Mouse (Mus musculus) left cerebral cortex, adult 2 months (tissue): Measurements from ENCODE around the gene Tm6sf1. TPM values are rescaled to one million over a fixed set of nuclear protein-coding genes. Genes with fewer than 3 reads are reported as not detected.

Experiments
- DNase-seq, 2 experiments: peaks; one replicate each; pipeline ENCODE4 v3.0.0; 2021 to 2022; ENCODE audit warnings: low spot score in 2 of 2, mixed read lengths in 1 of 2; ENCODE audit errors: extremely low spot score in 1 of 2
- H3K27ac ChIP-seq: fragments of 200-600 bp; 2 replicates; pipeline ENCODE4 v1.8.1; 2022
- H3K4me3 ChIP-seq: fragments of 200-600 bp; 2 replicates; pipeline ENCODE4 v1.8.1; 2022
- CTCF ChIP-seq: fragments of 200-600 bp; IDR thresholded peaks from 2 replicates; pipeline ENCODE4 v1.8.1; 2022; ENCODE audit warnings: antibody characterized with exemption, mild to moderate bottlenecking, moderate library complexity
- intact Hi-C: fragments of 180-260 bp; cut with DNase I; formaldehyde crosslinking; loops from one replicate; pipeline ENCODE4 v1.15.1; 2025
- total RNA-seq, 2 experiments: library from RNA; stranded (reverse); gene quantifications; 2 replicates each; pipeline ENCODE4 v1.2.3; 2021

Tm6sf1 gene
- total RNA-seq, 2 experiments from 2014 or later = 30.9 to 33.7 TPM

DNA sequence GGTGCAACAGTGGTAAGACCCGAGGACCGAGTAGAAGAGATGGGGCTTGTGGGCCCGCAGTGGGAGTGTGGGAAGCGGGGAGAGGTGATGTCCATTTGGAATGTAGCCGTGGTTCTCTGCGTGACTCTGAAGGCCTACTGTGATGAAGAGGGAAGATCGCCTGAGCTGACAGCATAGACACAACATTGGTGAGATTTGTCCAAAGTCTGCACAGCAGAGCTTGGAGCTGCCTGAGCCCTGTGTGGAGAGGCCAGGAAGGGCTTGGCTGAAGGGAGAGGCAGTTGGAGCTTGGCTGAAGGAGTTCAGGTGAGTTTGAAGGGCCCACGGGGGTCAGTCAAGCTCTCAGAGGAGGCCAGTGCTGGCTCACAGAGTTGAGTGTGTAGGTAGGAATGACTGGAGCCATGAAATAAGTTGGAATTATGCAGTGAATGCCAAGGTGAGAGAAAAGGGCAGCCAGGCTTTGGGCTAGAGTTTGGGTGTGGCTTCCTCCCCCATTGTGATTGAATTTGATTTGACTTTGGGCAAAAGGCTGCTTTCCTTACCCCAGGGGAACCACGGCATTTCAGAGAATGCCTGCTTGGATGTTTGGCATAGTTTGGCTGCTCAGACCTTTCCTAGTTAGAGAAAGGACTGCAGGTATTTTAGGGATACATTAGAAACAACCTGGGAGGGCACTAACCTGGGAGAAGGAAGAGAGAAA is 8.6 kb downstream of the Tm6sf1 start:
- DNase-seq = no peak
- intact Hi-C loops = no loop called here
- no peak overlapping the region for H3K27ac ChIP-seq
- H3K4me3 ChIP-seq = no peak overlapping the region
- TF ChIP-seq CTCF = no peak

DNA sequence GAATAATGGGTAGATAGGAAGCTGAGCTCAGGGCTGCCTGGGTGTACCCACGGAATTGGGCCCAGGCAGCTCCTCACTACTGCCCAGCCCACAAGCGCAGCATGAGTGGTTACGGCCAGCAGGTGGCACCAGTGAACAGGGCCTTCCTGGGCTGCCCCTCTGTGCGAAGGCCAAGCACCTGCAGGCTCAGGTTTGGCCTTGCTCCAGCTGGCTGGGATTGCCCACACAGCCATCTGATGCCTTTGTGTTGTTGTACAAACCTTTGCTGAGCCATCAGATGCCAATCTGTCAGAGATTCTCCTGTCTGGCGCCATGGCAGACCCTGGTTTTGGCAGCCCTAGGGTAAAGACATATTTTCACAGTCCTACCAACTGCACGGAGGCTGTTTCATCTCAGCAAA is 9.4 kb downstream of the Tm6sf1 start:
- intact Hi-C loops = loop anchor here (1.0 kb wide), 1 partner anchor 86 kb away; no protein-coding TSS in a partner anchor
- no peak overlapping the region for H3K4me3 ChIP-seq
- H3K27ac ChIP-seq = no peak overlapping the region

DNA sequence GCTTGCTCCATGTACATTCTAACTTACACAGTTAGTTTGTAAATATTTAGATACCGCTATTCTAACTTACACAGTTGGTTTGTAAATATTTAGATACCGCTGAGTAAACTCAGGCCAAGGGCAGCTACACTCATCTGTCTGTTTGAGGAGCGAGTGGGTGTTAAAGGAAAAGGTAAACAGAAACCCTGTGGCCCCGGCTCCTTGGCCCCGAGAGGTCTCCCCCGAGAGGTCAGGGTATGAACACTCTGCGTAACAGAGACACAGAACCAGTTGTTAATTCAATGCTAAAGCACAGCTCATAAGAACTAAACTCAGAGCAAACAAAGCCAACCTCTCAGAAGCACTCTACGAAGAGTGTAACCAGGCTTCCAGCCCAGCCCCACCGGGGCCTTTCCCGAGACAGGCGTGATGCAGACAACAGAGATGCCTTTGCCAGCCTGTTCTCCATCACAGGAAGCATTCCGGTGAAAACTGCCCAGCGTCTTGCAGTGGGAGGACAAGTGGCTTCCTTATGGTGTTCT is 13.8 kb downstream of the Tm6sf1 start:
- no peak for TF ChIP-seq CTCF
- intact Hi-C loops = no loop called here
- no peak overlapping the region for H3K4me3 ChIP-seq
- H3K27ac ChIP-seq = no peak overlapping the region
- DNase-seq = no peak

More for the DNA sequence above, 9.4 kb downstream of the Tm6sf1 start:
- TF ChIP-seq CTCF = peak; percentile 89
- peak; percentile 55 to 70 for DNase-seq

DNA sequence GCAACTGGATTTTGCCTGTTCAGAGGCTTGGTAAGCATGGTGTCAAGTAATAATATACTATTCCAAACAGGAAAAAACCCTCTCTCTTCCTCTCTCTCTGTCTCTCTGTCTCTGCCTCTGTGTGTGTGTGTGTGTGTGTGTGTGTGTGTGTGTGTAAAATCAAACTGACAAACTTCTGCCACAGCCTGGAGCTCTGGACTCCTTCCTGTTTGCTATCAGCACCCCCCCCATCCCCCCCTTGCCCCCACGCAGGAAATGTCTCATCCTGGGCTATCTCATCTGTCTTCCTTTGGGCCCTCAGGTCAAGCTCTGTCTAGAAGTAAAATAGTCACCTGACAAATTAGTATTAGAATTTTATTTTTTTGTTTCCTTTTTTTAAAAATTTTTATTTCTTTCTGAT is 15.0 kb downstream of the Tm6sf1 start:
- DNase-seq = no peak
- TF ChIP-seq CTCF = no peak
- no peak overlapping the region for H3K4me3 ChIP-seq
- intact Hi-C loops = no loop called here
- H3K27ac ChIP-seq = no peak overlapping the region

DNA sequence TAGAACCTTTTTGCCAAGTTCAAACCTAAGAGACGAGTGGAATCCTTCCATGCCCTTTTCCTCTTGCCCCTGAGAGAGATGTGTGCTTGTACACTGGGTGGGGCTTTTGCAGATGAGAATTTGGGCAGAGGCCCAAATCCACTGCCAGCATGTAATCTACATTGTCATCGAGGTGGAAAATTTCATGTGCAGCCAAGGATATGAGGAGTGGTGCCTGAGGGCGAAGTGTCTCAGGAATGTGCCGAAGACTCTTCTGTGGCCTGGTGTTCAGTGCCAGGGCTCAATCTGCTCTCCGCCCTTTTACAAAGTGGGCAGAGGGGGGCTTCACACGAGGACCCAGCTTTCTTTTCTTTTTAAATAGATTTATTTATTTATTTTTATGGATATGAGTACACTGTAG is 15.8 kb downstream of the Tm6sf1 start:
- DNase-seq = no peak
- Histone ChIP-seq H3K27ac (peak overlapping the region; percentile 67; the same call in 1 of the 2 replicates), H3K4me3 (no peak overlapping the region)
- intact Hi-C loops = loop anchor here (5.0 kb wide), 1 partner anchor 58 kb away; the partner anchor contains the start of gene Hdgfl3
- TF ChIP-seq CTCF = no peak

DNA sequence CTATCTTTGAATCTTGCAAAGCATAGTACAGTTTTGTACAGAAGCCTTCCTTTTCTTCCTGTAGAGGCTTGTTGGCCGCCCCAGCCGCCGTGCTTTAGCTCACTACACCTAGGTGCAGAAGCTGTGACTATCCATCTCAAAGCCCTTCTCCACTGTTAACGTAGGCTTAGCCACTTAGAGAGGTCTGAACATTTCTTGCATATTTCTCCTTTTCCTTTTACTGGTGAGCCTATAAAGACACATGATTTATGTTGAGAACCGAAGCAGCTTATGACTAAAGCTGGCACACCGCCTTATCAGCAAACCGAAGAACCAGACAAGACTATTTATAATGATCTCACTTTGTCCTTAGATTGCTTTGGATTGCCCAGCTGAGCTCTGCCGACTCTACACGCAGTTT is 16.6 kb downstream of the Tm6sf1 start:
- peak overlapping the region; percentile 67 for H3K27ac ChIP-seq
- intact Hi-C loops = loop anchor here (5.0 kb wide), 1 partner anchor 57 kb away; the partner anchor contains the start of gene Hdgfl3
- no peak overlapping the region for H3K4me3 ChIP-seq
- no peak for DNase-seq
- no peak for TF ChIP-seq CTCF

DNA sequence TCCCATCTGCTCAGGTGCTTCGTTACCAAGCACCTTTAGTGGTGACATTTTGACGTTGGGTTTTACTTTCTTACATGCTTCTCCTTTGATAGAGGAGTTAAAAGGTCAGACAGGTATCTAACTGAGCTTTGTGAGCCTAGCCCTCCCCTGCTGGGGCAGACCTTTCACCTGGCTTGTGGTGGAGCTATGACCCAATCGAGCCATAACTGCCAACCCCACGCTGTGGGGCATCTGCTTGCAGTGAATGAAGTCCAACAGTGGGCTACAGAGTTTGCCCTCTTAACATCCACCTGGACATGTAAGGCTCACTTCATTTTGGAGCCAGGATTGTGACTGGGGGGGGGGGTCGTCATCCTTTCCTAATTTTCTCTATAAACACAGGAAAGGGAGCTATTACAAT is 21.5 kb downstream of the Tm6sf1 start:
- TF ChIP-seq CTCF = no peak

DNA sequence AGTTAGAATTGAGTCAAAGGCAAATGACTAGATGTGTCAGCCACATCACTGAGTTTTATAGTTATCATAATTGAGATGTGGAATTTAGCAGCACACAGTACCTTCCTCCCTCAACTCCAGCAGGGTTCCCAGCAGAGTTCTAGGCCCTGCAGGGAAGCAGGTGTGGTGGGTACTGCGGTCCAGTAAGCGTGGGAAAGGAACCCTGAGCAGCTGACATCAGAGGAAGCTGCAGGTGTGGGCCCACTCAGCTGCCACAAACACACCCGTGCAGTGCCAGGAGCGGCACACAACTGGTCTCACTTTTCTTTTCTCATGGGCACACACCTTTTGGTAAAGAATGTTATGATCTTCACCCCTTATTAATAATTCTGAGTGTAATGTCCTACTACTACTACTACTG is 22.0 kb downstream of the Tm6sf1 start:
- TF ChIP-seq CTCF = no peak
- no peak overlapping the region for H3K27ac ChIP-seq
- no peak overlapping the region for H3K4me3 ChIP-seq
- DNase-seq = no peak
- intact Hi-C loops = no loop called here

More for the DNA sequence above, 21.5 kb downstream of the Tm6sf1 start:
- Histone ChIP-seq H3K4me3 (no peak overlapping the region), H3K27ac (no peak overlapping the region)
- intact Hi-C loops = no loop called here
- DNase-seq = no peak

DNA sequence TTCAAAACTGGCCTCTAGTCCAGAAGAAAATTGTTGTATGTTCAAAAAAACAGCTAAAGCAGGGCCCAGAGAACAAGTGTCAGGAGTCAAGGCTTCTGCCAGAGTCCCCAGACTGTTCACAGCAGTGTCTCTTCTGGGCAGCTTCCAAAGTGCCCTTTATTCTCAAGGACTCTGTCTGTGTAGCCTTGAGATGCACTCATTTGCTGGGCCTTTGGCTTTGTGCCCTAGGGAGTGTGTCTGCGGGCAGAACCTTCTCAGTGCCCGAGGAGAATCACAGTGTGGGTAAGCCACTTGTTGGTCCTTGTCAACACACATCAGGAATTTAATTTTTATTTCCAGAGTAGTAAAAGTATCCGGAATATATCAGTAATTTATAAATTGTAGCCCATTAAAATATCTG is 22.8 kb downstream of the Tm6sf1 start:
- no peak for DNase-seq
- Histone ChIP-seq H3K4me3 (no peak overlapping the region), H3K27ac (no peak overlapping the region)
- intact Hi-C loops = no loop called here
- no peak for TF ChIP-seq CTCF

DNA sequence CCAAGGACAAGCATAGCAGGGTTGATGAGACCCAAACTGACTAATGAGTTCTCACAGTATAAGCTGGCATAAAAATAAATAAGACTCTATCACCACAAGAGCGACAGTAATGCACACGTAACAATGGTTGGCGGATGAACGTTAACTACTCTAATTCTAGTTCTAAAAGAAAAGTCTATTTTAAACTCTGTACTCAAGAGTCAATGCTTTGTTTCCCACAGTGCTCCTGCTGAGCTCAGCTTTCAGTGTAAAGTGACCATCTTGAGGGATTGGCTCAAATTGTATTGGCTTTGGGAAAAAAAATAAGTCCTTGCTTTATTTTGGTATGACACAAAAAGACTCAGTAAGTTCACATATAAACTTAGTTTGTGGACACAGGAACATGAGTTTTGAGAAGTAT is 26.3 kb downstream of the Tm6sf1 start:
- DNase-seq = no peak
- Histone ChIP-seq H3K4me3 (no peak overlapping the region), H3K27ac (no peak overlapping the region)
- intact Hi-C loops = no loop called here
- no peak for TF ChIP-seq CTCF

DNA sequence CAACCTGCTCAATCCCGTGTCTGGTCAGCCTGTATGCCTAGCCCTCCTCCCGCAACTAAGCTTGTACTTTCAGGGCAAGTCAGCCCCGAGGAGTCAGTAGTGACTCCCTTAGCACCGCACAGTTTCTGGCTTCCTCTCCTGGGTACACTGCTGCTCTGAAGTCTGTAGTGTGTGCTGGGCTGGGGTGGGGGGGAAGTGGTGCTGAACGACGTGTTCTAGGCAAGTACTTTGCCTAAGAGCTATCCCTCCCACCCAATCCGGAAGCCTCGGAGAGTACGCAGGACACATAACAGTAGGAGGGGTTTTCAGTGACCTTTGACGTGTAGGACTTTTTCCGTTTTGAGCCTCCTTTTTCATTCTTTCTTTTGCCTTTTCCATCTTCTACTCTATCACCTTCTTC is 40.6 kb downstream of the Tm6sf1 start:
- TF ChIP-seq CTCF = no peak
- intact Hi-C loops = no loop called here
- H3K4me3 ChIP-seq = no peak overlapping the region
- H3K27ac ChIP-seq = no peak overlapping the region
- DNase-seq = no peak

DNA sequence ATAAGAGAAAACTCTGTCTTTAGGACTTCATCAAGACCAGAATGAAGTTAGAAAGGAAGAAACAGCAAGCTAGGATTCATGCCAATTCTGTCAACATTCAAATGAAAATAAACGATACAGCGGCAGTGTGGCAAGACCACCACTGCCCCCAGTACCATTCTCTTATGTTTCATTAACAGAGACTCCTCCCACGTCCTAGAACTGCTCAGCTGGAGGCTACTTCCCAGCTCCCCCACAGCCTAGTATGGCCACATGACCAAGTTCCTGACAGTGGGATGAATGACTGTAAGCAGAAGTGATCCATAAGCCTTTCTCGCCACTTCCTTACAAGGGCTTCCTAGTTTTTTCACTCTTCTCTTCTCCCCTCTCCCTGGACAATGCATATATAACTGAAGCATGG is 45.3 kb downstream of the Tm6sf1 start:
- no peak overlapping the region for H3K4me3 ChIP-seq
- TF ChIP-seq CTCF = no peak
- DNase-seq = no peak
- H3K27ac ChIP-seq = no peak overlapping the region
- intact Hi-C loops = no loop called here

DNA sequence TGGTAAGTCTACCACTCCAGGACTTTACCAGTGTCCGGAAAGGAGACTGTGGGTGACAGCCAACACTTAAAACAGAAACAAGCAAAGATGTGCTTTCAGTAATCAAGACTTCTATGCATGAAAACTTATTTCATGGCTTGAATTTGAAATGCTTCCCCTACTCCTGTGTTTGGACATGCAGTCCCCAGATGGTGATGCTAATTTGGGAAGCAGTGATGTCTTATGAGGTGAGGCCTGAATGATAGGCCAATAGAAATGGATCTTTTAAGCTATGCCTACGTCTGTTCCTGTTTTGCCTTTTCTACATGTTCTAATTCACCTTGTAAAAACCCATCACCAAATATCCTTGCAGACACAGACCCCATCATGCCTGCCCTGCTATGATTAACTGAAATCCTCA is 46.1 kb downstream of the Tm6sf1 start:
- no peak for DNase-seq
- intact Hi-C loops = no loop called here
- Histone ChIP-seq H3K27ac (no peak overlapping the region; the same call in 1 of the 2 replicates), H3K4me3 (no peak overlapping the region)
- TF ChIP-seq CTCF = no peak
